10 mouse cellular contexts compared by ENCODE assay signal in genomic region chr9:120126868-120127267, GRCm38 (mm10). TPM values are rescaled to one million over a fixed set of nuclear protein-coding genes. Genes with fewer than 3 reads are reported as not detected.
DNase-seq lines count a peak whose midpoint lies in the region; ATAC-seq lines count a peak whose summit lies in the region.
"Had no signal": no experiment of that assay in that cellular context is flagged by ENCODE, and none has a peak within 500 bp of the region (broad histone marks: within the 10 kb centered on the region; RNA-seq: fewer than 3 reads in every experiment).

No protein-coding gene starts in this region.

- WGBS in lung, embryonic 16.5 days, result 50% methylated on average over 11 of the region's 11 CpGs
- WGBS in forebrain, embryonic 12.5 days, result 67% methylated on average over 11 of the region's 11 CpGs
- 56% methylated on average over 11 of the region's 11 CpGs for WGBS in stomach, embryonic 14.5 days

- intact Hi-C loops in left cerebral cortex, postnatal 4 days (cut with DNase I), result no loop called here

- H3K36me3 ChIP-seq in lung, embryonic 16.5 days (ENCODE audit: control insufficient read depth, insufficient read depth, low read length), result peaks cover 37% of the 10 kb centered on the region
- peaks cover 55% of the 10 kb centered on the region for H3K36me3 ChIP-seq in forebrain, embryonic 12.5 days (replicated peaks)
- peaks cover 50% of the 10 kb centered on the region for H3K36me3 ChIP-seq in stomach, embryonic 14.5 days (ENCODE audit: control insufficient read depth, insufficient read depth, low read length)

- H3K4me1 ChIP-seq in lung, embryonic 16.5 days (replicated peaks; ENCODE audit: control insufficient read depth, insufficient read depth, low read length), result peaks cover 15% of the 10 kb centered on the region
- peaks cover 16% of the 10 kb centered on the region for H3K4me1 ChIP-seq in forebrain, embryonic 12.5 days
- H3K4me1 ChIP-seq in stomach, embryonic 14.5 days (ENCODE audit: control insufficient read depth, insufficient read depth, low read length), result peaks cover 11% of the 10 kb centered on the region

- peak; percentile 6 for ATAC-seq in lung, embryonic 16.5 days (ENCODE audit: low read depth)
- peak; percentile 16; the same call in 1 of the 2 replicates for ATAC-seq in forebrain, embryonic 12.5 days (ENCODE audit: low FRiP score)
- ATAC-seq in stomach, embryonic 14.5 days (ENCODE audit: insufficient number of reproducible peaks, insufficient read depth, low FRiP score, low read depth), result peak; percentile 4; the same call in 1 of the 2 replicates
- ATAC-seq in megakaryocyte progenitor cell, adult 5-6 weeks (replicated peaks; ENCODE audit: poor library complexity), result no peak

- H3K9ac ChIP-seq in lung, embryonic 16.5 days (ENCODE audit: low read length), result peak overlapping the region; percentile 75
- peak overlapping the region; percentile 63 for H3K9ac ChIP-seq in forebrain, embryonic 12.5 days
- peak overlapping the region; percentile 45 for H3K9ac ChIP-seq in stomach, embryonic 14.5 days (replicated peaks; ENCODE audit: low read depth, low read length)

- no peaks in the 10 kb centered on the region for H3K27me3 ChIP-seq in lung, embryonic 16.5 days (ENCODE audit: control insufficient read depth, insufficient read depth, low read depth, low read length)
- no peaks in the 10 kb centered on the region for H3K27me3 ChIP-seq in forebrain, embryonic 12.5 days
- no peaks in the 10 kb centered on the region for H3K27me3 ChIP-seq in stomach, embryonic 14.5 days (ENCODE audit: control insufficient read depth, insufficient read depth, low read length)

- H3K4me2 ChIP-seq in lung, embryonic 16.5 days (ENCODE audit: low read depth, low read length), result peak overlapping the region; percentile 62
- H3K4me2 ChIP-seq in forebrain, embryonic 12.5 days, result peak overlapping the region; percentile 58
- peak overlapping the region; percentile 45 for H3K4me2 ChIP-seq in stomach, embryonic 14.5 days (replicated peaks; ENCODE audit: low read depth, low read length)

- no peak for DNase-seq in lung, postnatal 36 days
- DNase-seq in liver, result peak; percentile 46
- no peak for DNase-seq in left cerebral cortex, postnatal 4 days
- no peak for DNase-seq in frontal cortex, postnatal 25 days (ENCODE audit: low spot score in 2 of 2)

- peak overlapping the region; percentile 84; the same call in 1 of the 2 replicates for H3K27ac ChIP-seq in lung, embryonic 16.5 days (ENCODE audit: low read length)
- H3K27ac ChIP-seq in forebrain, embryonic 12.5 days, result peak overlapping the region; percentile 70
- H3K27ac ChIP-seq in stomach, embryonic 14.5 days (ENCODE audit: low read length), result peak overlapping the region; percentile 89

- no peaks in the 10 kb centered on the region for H3K9me3 ChIP-seq in lung, embryonic 16.5 days (ENCODE audit: control insufficient read depth, low read length)
- H3K9me3 ChIP-seq in forebrain, embryonic 12.5 days, result no peaks in the 10 kb centered on the region
- no peaks in the 10 kb centered on the region for H3K9me3 ChIP-seq in stomach, embryonic 14.5 days (ENCODE audit: control insufficient read depth, low read depth, low read length)

- H3K4me3 ChIP-seq in lung, embryonic 16.5 days (ENCODE audit: low read length), result peak overlapping the region; percentile 100
- peak overlapping the region; percentile 96 for H3K4me3 ChIP-seq in forebrain, embryonic 12.5 days (replicated peaks)
- H3K4me3 ChIP-seq in stomach, embryonic 14.5 days (ENCODE audit: low read depth, low read length), result peak overlapping the region; percentile 34

RNA-seq across cellular contexts. Expression of gene Rpsa, which starts 0.6 kb away (rescaled TPM):
- polyA plus RNA-seq in lung, embryonic 16.5 days (2015; fragmentation: Nextera tagmentation; extraction: Ambion mirVana), result 1,386 and 1,480 TPM in 2 replicates
- polyA plus RNA-seq in forebrain, embryonic 12.5 days (2016; fragmentation: Nextera tagmentation; extraction: Ambion mirVana), result 997 and 1,048 TPM in 2 replicates
- polyA plus RNA-seq in stomach, embryonic 14.5 days (2014; fragmentation: Nextera tagmentation; extraction: Ambion mirVana), result 1,874 and 2,010 TPM in 2 replicates
- 1,000 to 10,000 TPM in 1 of 2 experiments, 100 to 1,000 TPM in 1; 996 to 1,006 TPM for total RNA-seq in left cerebral cortex, postnatal 4 days (2021)
- total RNA-seq in megakaryocyte progenitor cell, adult 5-6 weeks (2015), result 3,721 and 3,879 TPM in 2 replicates
- 5,290 and 6,669 TPM in 2 replicates for total RNA-seq in megakaryocyte progenitor cell, adult 5-6 weeks (2017)

RNA-seq across cellular contexts. Expression of gene Slc25a38, which starts 16.7 kb away (rescaled TPM):
- 29.8 and 29.9 TPM in 2 replicates for polyA plus RNA-seq in lung, embryonic 16.5 days (2015; fragmentation: Nextera tagmentation; extraction: Ambion mirVana)
- 28.6 and 32.7 TPM in 2 replicates for polyA plus RNA-seq in forebrain, embryonic 12.5 days (2016; fragmentation: Nextera tagmentation; extraction: Ambion mirVana)
- polyA plus RNA-seq in stomach, embryonic 14.5 days (2014; fragmentation: Nextera tagmentation; extraction: Ambion mirVana), result 25.9 and 31.0 TPM in 2 replicates
- 10 to 100 TPM; 24.7 to 27.1 TPM for total RNA-seq in left cerebral cortex, postnatal 4 days (2021)
- 15.8 and 17.1 TPM in 2 replicates for total RNA-seq in megakaryocyte progenitor cell, adult 5-6 weeks (2015)
- 16.9 and 19.7 TPM in 2 replicates for total RNA-seq in megakaryocyte progenitor cell, adult 5-6 weeks (2017)

RNA-seq across cellular contexts. Expression of gene Mobp, which starts 22.6 kb away (rescaled TPM):
- polyA plus RNA-seq in lung, embryonic 16.5 days (2015; fragmentation: Nextera tagmentation; extraction: Ambion mirVana), result not detected in 2 replicates
- 1.3 and 1.7 TPM in 2 replicates for polyA plus RNA-seq in forebrain, embryonic 12.5 days (2016; fragmentation: Nextera tagmentation; extraction: Ambion mirVana)
- polyA plus RNA-seq in stomach, embryonic 14.5 days (2014; fragmentation: Nextera tagmentation; extraction: Ambion mirVana), result not detected in 2 replicates
- under 1 TPM; 0.16 to 0.20 TPM for total RNA-seq in left cerebral cortex, postnatal 4 days (2021)
- total RNA-seq in megakaryocyte progenitor cell, adult 5-6 weeks (2015), result not detected in 2 replicates
- not detected in 2 replicates for total RNA-seq in megakaryocyte progenitor cell, adult 5-6 weeks (2017)
- total RNA-seq: hematopoietic stem cell, adult 5-6 weeks had no signal

RNA-seq across cellular contexts. Expression of gene Ccr8, which starts 35.0 kb away (rescaled TPM):
- 0.38 and 0.72 TPM in 2 replicates for polyA plus RNA-seq in lung, embryonic 16.5 days (2015; fragmentation: Nextera tagmentation; extraction: Ambion mirVana)
- not detected in 2 replicates for polyA plus RNA-seq in forebrain, embryonic 12.5 days (2016; fragmentation: Nextera tagmentation; extraction: Ambion mirVana)
- 0.22 and 0.27 TPM in 2 replicates for polyA plus RNA-seq in stomach, embryonic 14.5 days (2014; fragmentation: Nextera tagmentation; extraction: Ambion mirVana)
- not detected for total RNA-seq in left cerebral cortex, postnatal 4 days (2021)
- total RNA-seq in megakaryocyte progenitor cell, adult 5-6 weeks (2015), result not detected in 2 replicates
- total RNA-seq in megakaryocyte progenitor cell, adult 5-6 weeks (2017), result not detected in 2 replicates
- total RNA-seq: adrenal gland, adult 8-10 months had no signal

RNA-seq across cellular contexts. Expression of gene Cx3cr1, which starts 57.2 kb away (rescaled TPM):
- polyA plus RNA-seq in lung, embryonic 16.5 days (2015; fragmentation: Nextera tagmentation; extraction: Ambion mirVana), result 8.9 and 9.2 TPM in 2 replicates
- polyA plus RNA-seq in forebrain, embryonic 12.5 days (2016; fragmentation: Nextera tagmentation; extraction: Ambion mirVana), result 5.1 TPM in 2 replicates
- polyA plus RNA-seq in stomach, embryonic 14.5 days (2014; fragmentation: Nextera tagmentation; extraction: Ambion mirVana), result 12.9 and 13.7 TPM in 2 replicates
- total RNA-seq in left cerebral cortex, postnatal 4 days (2021), result 10 to 100 TPM in 1 of 2 experiments, 1 to 10 TPM in 1; 9.7 to 11.2 TPM
- total RNA-seq in megakaryocyte progenitor cell, adult 5-6 weeks (2015), result 10.6 and 11.9 TPM in 2 replicates
- total RNA-seq in megakaryocyte progenitor cell, adult 5-6 weeks (2017), result 10.8 and 13.9 TPM in 2 replicates

Comparison
In these comparisons a context has a peak if more than half of its experiments do, and no peak if none do; other contexts are left out.
1. H3K4me3 ChIP-seq: peak in every context shown above with its lines; median percentile 100 in lung, embryonic 16.5 days; 96 in forebrain, embryonic 12.5 days; 34 in stomach, embryonic 14.5 days.